Mouse (Mus musculus): ENCODE data around the gene H2afv.

DNA sequence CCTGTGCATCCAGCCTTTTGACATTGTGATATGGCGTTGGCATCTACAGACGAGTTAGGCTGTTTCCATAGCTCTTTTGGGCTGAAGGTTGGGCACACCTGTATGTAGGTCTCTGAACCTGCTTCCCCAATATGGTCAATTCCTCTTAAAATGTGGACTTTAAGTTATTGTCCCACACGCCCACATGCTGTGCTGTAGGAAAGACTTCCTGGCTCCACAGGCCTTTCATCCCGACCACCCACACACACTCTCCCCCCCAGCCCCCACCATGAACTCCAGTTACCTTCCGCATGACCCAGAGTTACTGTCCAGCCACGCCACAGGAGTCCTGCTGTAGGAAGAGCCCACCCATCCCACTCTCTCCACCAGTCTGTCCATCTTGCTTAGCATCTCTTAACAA, 42.7 kb upstream of the H2afv start:
- no peak for TF ChIP-seq GATA1 (IDR thresholded peaks at IDR 0.05; ENCODE audit: low read length)
- TF ChIP-seq TAL1 (IDR thresholded peaks at IDR 0.05; ENCODE audit: low read length) = no peak

Measured in erythroblast, embryonic 14.5 days (primary cell).